Mouse (Mus musculus) right cerebral cortex, postnatal 4 days (tissue): Measurements from ENCODE around the gene Tpm3.

Experiments
- DNase-seq: peaks from one replicate; pipeline ENCODE4 v3.0.0-alpha.2; 2022

Gene Tpm3

DNA sequence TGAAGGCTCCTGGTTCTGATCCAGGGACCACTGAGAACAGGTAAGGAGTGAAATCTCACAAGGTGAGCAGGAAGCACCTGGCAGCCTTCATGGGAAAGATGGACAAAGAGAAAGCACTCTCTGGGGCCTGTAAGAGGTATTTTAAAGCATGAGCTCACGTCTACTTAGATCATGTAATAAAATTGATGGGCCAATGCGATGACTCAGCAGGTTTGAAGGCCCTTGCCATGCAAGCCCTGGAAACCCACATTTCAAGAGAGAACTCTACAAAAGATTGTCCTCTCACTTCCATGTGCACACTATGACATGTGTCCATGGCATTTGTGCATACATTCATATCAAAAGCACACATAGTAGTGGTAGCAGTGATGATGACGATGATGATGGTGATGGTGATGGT lies 67.5 kb downstream of the Tpm3 start:
- no peak for DNase-seq

DNA sequence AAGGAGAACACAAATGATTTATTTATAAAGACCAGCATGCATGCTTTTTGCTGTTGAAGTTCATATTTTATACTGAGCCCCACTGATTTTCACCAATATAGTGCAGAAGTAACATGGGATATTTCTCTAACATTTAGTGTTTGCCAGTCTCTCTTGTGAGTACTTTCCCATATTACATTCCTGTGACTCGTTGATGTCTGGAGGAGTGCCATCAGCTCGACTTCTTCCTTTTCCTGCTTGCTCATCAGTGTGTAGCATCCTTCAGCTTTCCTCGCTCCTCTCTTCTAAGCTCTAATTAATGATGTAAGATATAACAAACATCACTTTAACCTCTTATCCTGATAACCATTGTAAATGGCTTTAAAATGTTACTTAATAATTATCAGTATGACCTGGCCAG lies 73.0 kb downstream of the Tpm3 start:
- no peak for DNase-seq

DNA sequence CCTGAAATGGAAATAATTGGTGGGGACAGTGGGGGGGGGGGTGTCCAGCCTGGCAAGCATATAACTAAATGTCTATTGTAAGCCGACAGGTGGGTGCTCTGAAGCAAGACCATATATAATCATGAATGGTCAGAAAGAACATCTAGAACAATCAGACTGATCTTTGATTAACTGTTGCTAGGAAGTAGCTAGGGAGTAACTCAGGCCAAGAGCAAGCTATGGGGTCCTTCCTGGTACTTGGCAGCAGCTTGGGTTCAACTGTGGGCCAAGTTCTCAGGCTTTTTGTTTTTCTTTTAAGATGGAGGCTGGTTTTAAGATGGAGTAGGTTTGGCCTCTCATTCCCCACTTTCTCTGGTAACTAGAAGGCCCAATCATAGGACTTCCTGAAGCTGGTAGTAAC lies 74.2 kb downstream of the Tpm3 start:
- no peak for DNase-seq
